Mouse (Mus musculus) CH12.LX (cell line): ENCODE data around the gene Exoc7. TPM values are rescaled to one million over a fixed set of nuclear protein-coding genes. Genes with fewer than 3 reads are reported as not detected.

ENCODE experiments used
- DNase-seq: peaks from one replicate; pipeline ENCODE4 v3.0.0-alpha.2; 2013; ENCODE audit errors: extremely low read depth
- H3K27ac ChIP-seq: 2 replicates; pipeline ENCODE4 v1.5.1; 2012; ENCODE audit warnings: low read depth, mild to moderate bottlenecking, control low read depth, moderate library complexity; ENCODE audit not compliant: insufficient read depth
- H3K27me3 ChIP-seq: replicated peaks from 2 replicates; pipeline ENCODE3; 2012; ENCODE audit warnings: inconsistent platforms
- H3K36me3 ChIP-seq, 2 experiments: replicated peaks in 1 of 2; 2 replicates each; pipeline versions ENCODE3 to v1.6.1; 2012; ENCODE audit warnings: inconsistent platforms in 1 of 2, low read length in 1 of 2, mild to moderate bottlenecking in 1 of 2, mixed read lengths in 1 of 2, moderate library complexity in 1 of 2; ENCODE audit not compliant: control insufficient read depth in 1 of 2, insufficient read depth in 1 of 2
- H3K4me1 ChIP-seq, 2 experiments: 2 replicates each; pipeline ENCODE4 v1.6.1; 2012; ENCODE audit warnings: inconsistent platforms in 1 of 2, moderate library complexity in 1 of 2; ENCODE audit not compliant: insufficient read depth in 2 of 2, control insufficient read depth in 1 of 2
- H3K4me2 ChIP-seq: 2 replicates; pipeline ENCODE4 v1.6.1; 2012; ENCODE audit warnings: low read depth, mild to moderate bottlenecking, control low read depth; ENCODE audit not compliant: poor library complexity, insufficient read depth, severe bottlenecking
- H3K4me3 ChIP-seq, 3 experiments: fragments of 150-350 bp in 1 of 3; sonication (generic) in 1 of 3; replicated peaks in 1 of 3; 2 replicates each; pipeline versions ENCODE3 to v1.5.1; 2011 to 2012; ENCODE audit warnings: low read depth in 2 of 3, low read length in 2 of 3, mild to moderate bottlenecking in 2 of 3, moderate library complexity in 2 of 3, control low read depth in 1 of 3, improper control_type of control experiment in 1 of 3, inconsistent platforms in 1 of 3, mixed read lengths in 1 of 3; ENCODE audit not compliant: poor library complexity in 1 of 3
- H3K79me2 ChIP-seq: replicated peaks from 2 replicates; pipeline ENCODE4 v1.6.1; 2012; ENCODE audit warnings: mild to moderate bottlenecking, moderate library complexity; ENCODE audit not compliant: control insufficient read depth, poor library complexity, insufficient read depth, severe bottlenecking; ENCODE audit errors: extremely low read depth
- H3K9ac ChIP-seq: 2 replicates; pipeline ENCODE4 v1.6.1; 2012; ENCODE audit warnings: low read depth, mild to moderate bottlenecking, control low read depth, moderate library complexity; ENCODE audit not compliant: insufficient read depth
- H3K9me3 ChIP-seq: replicated peaks from 2 replicates; pipeline ENCODE3; 2012; ENCODE audit warnings: low read length, inconsistent platforms, mixed read lengths
- CHD1 ChIP-seq: IDR thresholded peaks from 2 replicates; pipeline ENCODE4 v1.6.1; 2012; ENCODE audit warnings: low read depth, low read length, improper control_type of control experiment, inconsistent platforms
- CHD2 ChIP-seq: IDR thresholded peaks from 2 replicates; pipeline ENCODE4 v1.6.1; 2011; ENCODE audit warnings: low read length, improper control_type of control experiment
- ELF1 ChIP-seq: IDR thresholded peaks from 2 replicates; pipeline ENCODE4 v1.6.1; 2014; ENCODE audit warnings: low read depth, mild to moderate bottlenecking, inconsistent platforms, low read length, improper control_type of control experiment
- ETS1 ChIP-seq: conservative IDR thresholded peaks from 2 replicates; pipeline ENCODE4 v1.6.1; 2012; ENCODE audit warnings: low read depth, mild to moderate bottlenecking, inconsistent platforms, low read length, improper control_type of control experiment, moderate library complexity
- HCFC1 ChIP-seq: IDR thresholded peaks from 2 replicates; pipeline ENCODE4 v1.6.1; 2012; ENCODE audit warnings: low read depth, mild to moderate bottlenecking, inconsistent platforms, low read length, improper control_type of control experiment
- IRF4 ChIP-seq: IDR thresholded peaks from 2 replicates; pipeline ENCODE4 v1.6.1; 2014; ENCODE audit warnings: low read depth, mild to moderate bottlenecking, inconsistent platforms, low read length, improper control_type of control experiment
- JUND ChIP-seq: conservative IDR thresholded peaks from 2 replicates; pipeline ENCODE4 v1.6.1; 2011; ENCODE audit warnings: low read depth, low read length, improper control_type of control experiment
- KAT2A ChIP-seq: IDR thresholded peaks from 2 replicates; pipeline ENCODE4 v1.6.1; 2012; ENCODE audit warnings: low read length, improper control_type of control experiment, inconsistent platforms; ENCODE audit not compliant: insufficient replicate concordance
- MAX ChIP-seq: IDR thresholded peaks from 2 replicates; pipeline ENCODE4 v1.6.1; 2011; ENCODE audit warnings: low read length, improper control_type of control experiment
- MAZ ChIP-seq: IDR thresholded peaks from 2 replicates; pipeline ENCODE4 v1.6.1; 2012; ENCODE audit warnings: low read depth, mild to moderate bottlenecking, inconsistent platforms, low read length, improper control_type of control experiment, moderate library complexity
- MEF2A ChIP-seq: IDR thresholded peaks from 2 replicates; pipeline ENCODE4 v1.6.1; 2014; ENCODE audit warnings: low read depth, mild to moderate bottlenecking, inconsistent platforms, low read length, improper control_type of control experiment, borderline replicate concordance
- MXI1 ChIP-seq: IDR thresholded peaks from 2 replicates; pipeline ENCODE4 v1.6.1; 2011; ENCODE audit warnings: mild to moderate bottlenecking, low read depth, low read length, improper control_type of control experiment
- MYC ChIP-seq: IDR thresholded peaks from 2 replicates; pipeline ENCODE4 v1.6.1; 2011; ENCODE audit warnings: low read depth, mild to moderate bottlenecking, improper control_type of control experiment, low read length
- NRF1 ChIP-seq: IDR thresholded peaks from 2 replicates; pipeline ENCODE4 v1.6.1; 2014; ENCODE audit warnings: low read depth, mild to moderate bottlenecking, inconsistent platforms, low read length, improper control_type of control experiment, moderate library complexity
- POLR2A ChIP-seq: IDR thresholded peaks from 2 replicates; pipeline ENCODE4 v1.6.1; 2011; ENCODE audit warnings: low read depth, mild to moderate bottlenecking, improper control_type of control experiment, low read length
- POLR2AphosphoS2 ChIP-seq: IDR thresholded peaks from 2 replicates; pipeline ENCODE4 v1.6.1; 2011; ENCODE audit warnings: low read depth, low read length, improper control_type of control experiment
- RCOR1 ChIP-seq: conservative IDR thresholded peaks from 2 replicates; pipeline ENCODE4 v1.6.1; 2012; ENCODE audit warnings: low read depth, mild to moderate bottlenecking, inconsistent platforms, low read length, improper control_type of control experiment
- SIN3A ChIP-seq: IDR thresholded peaks from 2 replicates; pipeline ENCODE4 v1.6.1; 2012; ENCODE audit warnings: low read length, improper control_type of control experiment, inconsistent platforms
- SMC3 ChIP-seq: IDR thresholded peaks from 2 replicates; pipeline ENCODE4 v1.6.1; 2011; ENCODE audit warnings: low read depth, low read length, improper control_type of control experiment
- UBTF ChIP-seq: IDR thresholded peaks from 2 replicates; pipeline ENCODE4 v1.6.1; 2012; ENCODE audit warnings: low read depth, mild to moderate bottlenecking, inconsistent platforms, low read length, improper control_type of control experiment, moderate library complexity
- USF1 ChIP-seq: IDR thresholded peaks from 2 replicates; pipeline ENCODE4 v1.6.1; 2014; ENCODE audit warnings: low read depth, mild to moderate bottlenecking, inconsistent platforms, low read length, improper control_type of control experiment
- USF2 ChIP-seq: conservative IDR thresholded peaks from 2 replicates; pipeline ENCODE4 v1.6.1; 2011; ENCODE audit warnings: low read depth, low read length, improper control_type of control experiment
- ZC3H11A ChIP-seq: IDR thresholded peaks from 2 replicates; pipeline ENCODE4 v1.6.1; 2012; ENCODE audit warnings: low read depth, mild to moderate bottlenecking, inconsistent platforms, low read length, improper control_type of control experiment
- ZMIZ1 ChIP-seq: IDR thresholded peaks from 2 replicates; pipeline ENCODE4 v1.6.1; 2012; ENCODE audit warnings: low read depth, mild to moderate bottlenecking, inconsistent platforms, low read length, improper control_type of control experiment
- ZNF384 ChIP-seq: IDR thresholded peaks from 2 replicates; pipeline ENCODE4 v1.6.1; 2012; ENCODE audit warnings: low read depth, low read length, improper control_type of control experiment, inconsistent platforms
- dilution Hi-C: fragments of 300-500 bp; cut with MboI; formaldehyde crosslinking; loops from 2 replicates; pipeline ENCODE4 v1.14.3; 2020; ENCODE audit warnings: low sequenced_read_pairs; ENCODE audit not compliant: extremely low pct_unique_long_range_greater_than_20kb, extremely low pct_ligation_motif_present
- in situ Hi-C: fragments of 300-500 bp; cut with MboI; formaldehyde crosslinking; loops from 3 replicates; pipeline ENCODE4 v1.14.3; 2019; ENCODE audit warnings: low sequenced_read_pairs, low pct_ligation_motif_present, low pct_unique_long_range_greater_than_20kb, mixed read lengths
- polyA plus RNA-seq: library from polyadenylated mRNA; unstranded; fragments of >175 nt; gene quantifications from 2 replicates; pipeline ENCODE4 v1.2.1, GENCODE M21; 2012; ENCODE audit warnings: low read depth; ENCODE audit not compliant: insufficient read length
- total RNA-seq, 2 experiments: library from RNA; depleted of rRNA; stranded (reverse); fragments of 300-350 nt in 1 of 2; fragments of >200 nt in 1 of 2; gene quantifications; 2 replicates each; pipeline ENCODE4 v1.2.3; 2012 to 2014

Gene Exoc7
- total RNA-seq (2012; rRNA removed) (34.0 and 42.1 TPM in 2 replicates), total RNA-seq (2014; rRNA removed) (32.2 and 38.8 TPM in 2 replicates), polyA plus RNA-seq (51.8 and 57.6 TPM in 2 replicates)

DNA sequence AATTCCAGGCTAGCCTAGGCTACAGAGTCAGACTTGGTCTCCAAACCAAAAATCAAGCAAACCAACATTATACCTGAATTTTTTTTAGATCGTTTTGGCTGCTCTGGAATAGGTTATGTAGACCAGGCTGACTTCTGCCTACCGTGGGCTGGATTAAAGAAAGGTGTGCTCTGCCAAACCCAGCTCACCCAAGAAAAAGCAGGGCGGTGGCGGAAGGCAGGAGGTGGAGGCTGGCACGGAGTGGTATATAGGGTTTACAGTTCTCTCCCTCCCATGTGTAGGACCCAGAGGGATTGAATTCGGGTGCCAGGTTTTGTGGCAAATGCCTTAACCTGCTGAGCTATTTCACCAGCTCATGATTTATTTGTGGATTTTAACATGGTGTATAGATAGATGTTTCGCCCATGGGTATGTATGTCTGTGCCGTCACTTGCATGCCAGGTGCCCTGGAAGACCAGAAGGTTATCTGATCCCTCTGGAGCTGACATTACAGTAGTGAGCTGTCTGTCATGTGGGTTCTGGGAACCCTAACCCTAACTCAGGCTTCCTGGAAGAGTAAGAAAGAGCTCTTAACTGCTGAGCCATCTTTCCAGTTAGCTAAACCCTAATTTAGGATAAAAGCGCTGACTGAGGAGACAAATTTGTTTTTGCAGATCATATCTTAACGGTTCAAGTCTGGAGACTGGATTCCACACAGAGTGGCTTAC is at the start of gene Exoc7:
Exoc7 (minus strand) TSS at position 215 of the 707 bp plus-strand sequence.
- H3K4me2 ChIP-seq, result peak within 1 kb of the TSS; percentile 97
- dilution Hi-C loops, result no loop called here

DNA sequence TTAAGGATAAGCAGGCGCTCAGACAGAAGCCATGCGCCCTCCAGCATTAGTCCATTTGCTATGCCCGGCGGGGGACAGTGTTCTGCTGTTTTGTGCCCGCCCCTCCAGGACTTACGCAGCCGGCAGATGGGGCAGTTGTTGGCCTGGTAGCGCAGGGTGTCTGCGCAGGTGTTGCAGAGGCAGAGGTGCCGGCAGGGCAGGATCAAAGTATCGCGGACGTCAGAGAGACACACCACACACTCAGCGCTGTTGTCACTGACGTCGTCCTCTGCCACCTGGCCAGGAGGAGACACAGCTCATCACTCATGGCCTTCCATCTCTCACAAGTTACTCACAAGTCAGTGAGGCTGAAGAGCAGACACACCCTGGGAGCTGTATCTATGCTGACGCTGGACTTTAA is 47.5 kb upstream of the Exoc7 start:
- Histone ChIP-seq H3K36me3 (peaks cover 43 to 51% of the 10 kb centered on the region in 2 experiments), H3K27ac (no peak overlapping the region), H3K9ac (no peak overlapping the region), H3K9me3 (peaks cover 5% of the 10 kb centered on the region), H3K4me3 (no peak overlapping the region), H3K79me2 (no peaks in the 10 kb centered on the region), H3K27me3 (no peaks in the 10 kb centered on the region), H3K4me2 (no peak overlapping the region), H3K4me1 (peaks cover 4 to 21% of the 10 kb centered on the region in 2 experiments)
- TF ChIP-seq MXI1, result no peak
- TF ChIP-seq USF2, result no peak
- no peak for TF ChIP-seq RCOR1
- TF ChIP-seq ELF1, result no peak
- TF ChIP-seq USF1, result no peak
- TF ChIP-seq HCFC1, result no peak
- no peak for TF ChIP-seq MAX
- DNase-seq, result no peak
- dilution Hi-C loops (no loop called here), in situ Hi-C loops (no loop called here)

More for the DNA sequence above, at the start of gene Exoc7:
- TF ChIP-seq CHD1 (no peak), IRF4 (no peak), CHD2 (no peak), SMC3 (no peak), MXI1 (no peak), ZC3H11A (no peak), ETS1 (no peak), POLR2A (no peak), SIN3A (no peak), ELF1 (no peak), MAZ (no peak), ZNF384 (no peak), NRF1 (no peak), UBTF (no peak), MYC (no peak), POLR2AphosphoS2 (no peak), JUND (no peak), KAT2A (no peak), MEF2A (no peak), ZMIZ1 (no peak)
- Histone ChIP-seq H3K9ac (peak within 1 kb of the TSS; percentile 81), H3K79me2 (peaks cover 7% of the 10 kb centered on the region; the same call in 1 of the 2 replicates), H3K27ac (no peak within 1 kb of the TSS), H3K27me3 (no peaks in the 10 kb centered on the region), H3K36me3 (peaks cover 20 to 30% of the 10 kb centered on the region in 2 experiments), H3K9me3 (no peaks in the 10 kb centered on the region), H3K4me1 (peaks cover 15 to 34% of the 10 kb centered on the region in 2 experiments), H3K4me3 (peak within 1 kb of the TSS; percentile 79 to 93 (median 87))
- in situ Hi-C loops, result no loop called here
- DNase-seq, result no peak
